Mouse (Mus musculus): Measurements from ENCODE around the gene Elovl1. TPM values are rescaled to one million over a fixed set of nuclear protein-coding genes. Genes with fewer than 3 reads are reported as not detected.

The Elovl1 gene
- polyA plus RNA-seq, 1 experiment: 17.1 TPM

DNA sequence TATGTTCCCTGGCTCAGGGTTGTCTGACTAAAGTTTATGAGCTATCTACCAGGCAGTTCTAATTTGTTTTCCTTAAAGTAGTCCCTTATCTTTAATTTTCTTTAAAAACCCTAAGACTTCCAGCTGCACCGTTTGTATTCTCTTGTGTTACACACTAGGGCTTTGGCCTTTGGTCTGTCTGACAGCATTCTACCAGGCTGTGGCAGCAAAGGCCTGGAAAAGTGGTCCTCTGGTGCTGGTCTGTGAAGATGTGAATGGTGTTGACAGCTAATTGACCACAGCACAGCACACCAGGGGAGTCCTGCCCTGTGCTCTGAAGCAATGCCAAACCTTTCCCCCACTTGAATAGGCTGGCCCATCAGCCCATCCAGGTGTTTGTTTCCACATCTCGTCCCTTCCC, 12.1 kb upstream of the Elovl1 start:
- Histone ChIP-seq H3K27ac (ENCODE audit: control insufficient read depth, insufficient read depth, low read depth, low read length) (no peak overlapping the region), H3K4me1 (ENCODE audit: control insufficient read depth, insufficient read depth, low read length) (no peaks in the 10 kb centered on the region), H3K36me3 (ENCODE audit: control insufficient read depth, insufficient read depth, low read length) (peaks cover 12% of the 10 kb centered on the region), H3K4me3 (ENCODE audit: control insufficient read depth, low read depth, low read length) (no peak overlapping the region), H3K27me3 (ENCODE audit: control insufficient read depth, insufficient read depth, low read length) (no peaks in the 10 kb centered on the region)
- TF ChIP-seq POLR2A (IDR thresholded peaks at IDR 0.05; ENCODE audit: control insufficient read depth, low read depth, low read length) (no peak), CTCF (IDR thresholded peaks at IDR 0.05; ENCODE audit: control insufficient read depth, insufficient read depth, insufficient replicate concordance, low read depth, low read length) (no peak)

DNA sequence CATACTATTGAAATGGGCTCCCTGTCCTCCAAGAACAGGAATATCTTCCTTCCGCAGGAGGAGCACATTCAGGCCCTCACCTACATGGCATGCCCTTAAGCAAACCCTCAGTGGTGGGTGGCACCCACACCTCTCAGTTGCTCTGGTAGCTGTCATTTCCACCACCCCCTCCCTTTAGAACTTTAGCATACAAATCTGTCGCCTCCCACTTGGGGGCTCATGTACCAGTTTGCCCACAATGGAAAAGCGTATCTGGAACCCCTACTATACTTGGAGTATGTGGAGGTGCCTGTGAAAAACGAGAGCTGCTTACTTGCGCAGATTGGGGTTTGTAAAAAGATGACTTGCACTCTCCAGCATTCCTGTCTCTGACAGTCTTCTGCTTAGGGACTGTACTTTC, 11.6 kb upstream of the Elovl1 start:
- H3K27ac ChIP-seq (ENCODE audit: control insufficient read depth, insufficient read depth, low read depth, low read length): no peak overlapping the region
- H3K4me3 ChIP-seq (ENCODE audit: control insufficient read depth, low read depth, low read length): no peak overlapping the region
- H3K36me3 ChIP-seq (ENCODE audit: control insufficient read depth, insufficient read depth, low read length): peaks cover 12% of the 10 kb centered on the region
- TF ChIP-seq POLR2A (IDR thresholded peaks at IDR 0.05; ENCODE audit: control insufficient read depth, low read depth, low read length) (no peak), CTCF (IDR thresholded peaks at IDR 0.05; ENCODE audit: control insufficient read depth, insufficient read depth, insufficient replicate concordance, low read depth, low read length) (no peak)
- no peaks in the 10 kb centered on the region for H3K27me3 ChIP-seq (ENCODE audit: control insufficient read depth, insufficient read depth, low read length)
- H3K4me1 ChIP-seq (ENCODE audit: control insufficient read depth, insufficient read depth, low read length): no peaks in the 10 kb centered on the region

DNA sequence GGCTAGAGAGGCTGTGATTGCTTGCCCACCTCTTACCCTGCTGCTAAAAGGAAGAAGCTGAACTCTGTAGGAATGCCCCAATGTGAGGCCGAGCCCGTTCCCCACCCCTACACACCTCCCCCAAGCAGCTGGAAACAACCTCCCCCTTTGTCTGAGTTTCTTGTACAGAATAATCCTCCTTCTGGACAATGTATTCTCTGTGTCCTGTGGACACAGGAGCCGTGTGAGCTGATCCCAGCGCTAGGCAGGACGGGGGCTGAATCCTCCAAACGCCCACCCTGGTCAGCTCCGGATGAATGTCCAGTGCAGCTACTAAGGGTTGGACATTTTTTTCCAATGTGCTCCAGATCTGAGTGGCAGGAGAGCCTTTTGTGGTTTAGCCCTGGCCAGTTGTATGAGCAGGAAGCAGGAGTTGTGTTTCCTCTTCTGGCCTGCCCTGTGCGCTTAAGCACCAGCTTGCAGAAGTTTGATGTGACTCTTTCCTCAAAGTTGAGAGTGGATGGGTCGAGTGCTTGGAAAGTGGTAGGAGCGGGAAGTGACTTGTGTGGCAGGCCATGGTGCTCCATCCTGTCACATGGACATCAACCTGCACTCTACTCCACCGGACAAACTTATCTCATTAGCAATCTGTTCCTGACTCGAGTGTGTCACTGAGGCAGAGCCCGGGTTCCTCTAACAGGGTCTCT, 10.6 kb upstream of the Elovl1 start:
- H3K4me3 ChIP-seq (ENCODE audit: control insufficient read depth, low read depth, low read length): no peak overlapping the region
- H3K27ac ChIP-seq (ENCODE audit: control insufficient read depth, insufficient read depth, low read depth, low read length): no peak overlapping the region
- TF ChIP-seq POLR2A (IDR thresholded peaks at IDR 0.05; ENCODE audit: control insufficient read depth, low read depth, low read length) (no peak), CTCF (IDR thresholded peaks at IDR 0.05; ENCODE audit: control insufficient read depth, insufficient read depth, insufficient replicate concordance, low read depth, low read length) (no peak)
- peaks cover 2% of the 10 kb centered on the region; the same call in 1 of the 2 replicates for H3K4me1 ChIP-seq (ENCODE audit: control insufficient read depth, insufficient read depth, low read length)
- H3K36me3 ChIP-seq (ENCODE audit: control insufficient read depth, insufficient read depth, low read length): peaks cover 10% of the 10 kb centered on the region
- H3K27me3 ChIP-seq (ENCODE audit: control insufficient read depth, insufficient read depth, low read length): no peaks in the 10 kb centered on the region

DNA sequence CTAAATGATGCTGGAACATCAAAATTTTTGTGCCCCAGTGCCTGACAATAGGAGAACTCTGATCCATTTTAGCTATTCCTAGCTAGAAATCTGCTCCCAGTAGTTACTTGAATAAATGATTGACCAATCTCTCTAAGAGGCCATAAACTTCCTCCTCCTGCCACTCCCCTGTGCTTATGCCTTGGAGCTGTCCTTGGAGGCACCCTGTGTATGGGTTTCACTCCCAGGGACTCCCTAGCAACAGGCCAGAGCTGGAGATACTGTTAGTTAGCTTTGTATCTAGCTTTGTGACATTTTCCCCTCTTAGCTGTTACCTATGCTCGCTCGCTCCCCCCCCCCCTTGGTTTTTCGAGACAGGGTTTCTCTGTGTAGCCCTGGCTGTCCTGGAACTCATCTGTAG, 6.5 kb upstream of the Elovl1 start:
- H3K4me3 ChIP-seq (ENCODE audit: control insufficient read depth, low read depth, low read length): no peak overlapping the region
- H3K27ac ChIP-seq (ENCODE audit: control insufficient read depth, insufficient read depth, low read depth, low read length): no peak overlapping the region
- peaks cover 2% of the 10 kb centered on the region; the same call in 1 of the 2 replicates for H3K4me1 ChIP-seq (ENCODE audit: control insufficient read depth, insufficient read depth, low read length)
- no peaks in the 10 kb centered on the region for H3K27me3 ChIP-seq (ENCODE audit: control insufficient read depth, insufficient read depth, low read length)
- TF ChIP-seq POLR2A (IDR thresholded peaks at IDR 0.05; ENCODE audit: control insufficient read depth, low read depth, low read length) (no peak), CTCF (IDR thresholded peaks at IDR 0.05; ENCODE audit: control insufficient read depth, insufficient read depth, insufficient replicate concordance, low read depth, low read length) (no peak)
- 0 out of 2 replicates have a peak, but pooled peaks cover 1% of the 10 kb centered on the region for H3K36me3 ChIP-seq (ENCODE audit: control insufficient read depth, insufficient read depth, low read length)

DNA sequence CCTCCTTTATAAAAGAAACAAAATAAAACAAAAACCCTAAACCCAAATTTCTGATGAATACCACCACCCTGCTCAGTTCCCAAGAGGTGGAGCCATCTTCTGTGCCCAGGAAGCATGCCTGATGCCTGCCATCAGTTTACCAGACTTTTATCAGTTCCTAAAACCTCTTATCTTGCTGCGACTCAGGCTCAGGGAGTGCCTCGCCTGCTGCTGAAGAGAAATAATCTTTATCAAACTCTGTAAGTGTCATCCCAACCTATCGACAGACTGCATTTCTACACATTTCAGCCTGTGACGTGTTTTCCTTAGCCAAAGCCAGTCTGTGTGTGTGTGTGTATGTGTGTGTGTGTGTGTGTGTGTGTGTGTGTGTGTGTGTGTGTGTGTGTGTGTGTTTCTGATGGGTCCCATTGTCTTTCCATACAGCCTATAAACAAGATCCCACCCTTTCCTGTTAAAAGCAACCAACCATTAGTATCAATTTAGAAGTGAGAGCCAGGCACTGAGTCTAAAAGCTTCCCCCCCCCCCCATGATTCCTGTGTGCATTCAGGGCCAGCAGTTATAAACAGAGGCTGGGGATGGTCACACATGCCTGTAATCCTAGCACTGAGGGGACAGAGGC, 3.2 kb upstream of the Elovl1 start:
- no peak overlapping the region for H3K4me3 ChIP-seq (ENCODE audit: control insufficient read depth, low read depth, low read length)
- H3K27me3 ChIP-seq (ENCODE audit: control insufficient read depth, insufficient read depth, low read length): no peaks in the 10 kb centered on the region
- peaks cover 18% of the 10 kb centered on the region for H3K4me1 ChIP-seq (ENCODE audit: control insufficient read depth, insufficient read depth, low read length)
- 0 out of 2 replicates have a peak, but pooled peaks cover 1% of the 10 kb centered on the region for H3K36me3 ChIP-seq (ENCODE audit: control insufficient read depth, insufficient read depth, low read length)
- no peak for TF ChIP-seq POLR2A (IDR thresholded peaks at IDR 0.05; ENCODE audit: control insufficient read depth, low read depth, low read length)
- no peak for TF ChIP-seq CTCF (IDR thresholded peaks at IDR 0.05; ENCODE audit: control insufficient read depth, insufficient read depth, insufficient replicate concordance, low read depth, low read length)
- H3K27ac ChIP-seq (ENCODE audit: control insufficient read depth, insufficient read depth, low read depth, low read length): no peak overlapping the region

DNA sequence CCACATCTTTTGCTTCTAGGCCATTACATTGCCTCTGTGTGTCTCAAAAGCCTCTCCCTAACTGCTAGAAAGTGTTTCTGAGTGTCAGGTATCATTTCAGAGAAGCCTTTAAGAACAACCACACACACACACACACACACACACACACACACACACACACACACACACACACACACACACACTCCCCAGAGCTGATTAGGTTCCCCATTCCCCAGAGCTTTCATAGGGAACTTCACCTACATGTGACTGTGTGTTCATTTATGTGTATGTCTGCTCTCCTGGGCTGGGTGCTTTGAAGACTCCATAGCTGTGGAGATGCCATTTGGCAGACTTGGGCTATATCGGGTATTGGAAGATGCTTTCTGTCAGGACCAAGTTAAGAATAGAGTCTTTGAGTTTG, 2.5 kb upstream of the Elovl1 start:
- 0 out of 2 replicates have a peak, but pooled peaks cover 1% of the 10 kb centered on the region for H3K36me3 ChIP-seq (ENCODE audit: control insufficient read depth, insufficient read depth, low read length)
- no peak overlapping the region for H3K27ac ChIP-seq (ENCODE audit: control insufficient read depth, insufficient read depth, low read depth, low read length)
- H3K27me3 ChIP-seq (ENCODE audit: control insufficient read depth, insufficient read depth, low read length): no peaks in the 10 kb centered on the region
- no peak for TF ChIP-seq POLR2A (IDR thresholded peaks at IDR 0.05; ENCODE audit: control insufficient read depth, low read depth, low read length)
- no peak for TF ChIP-seq CTCF (IDR thresholded peaks at IDR 0.05; ENCODE audit: control insufficient read depth, insufficient read depth, insufficient replicate concordance, low read depth, low read length)
- peaks cover 18% of the 10 kb centered on the region for H3K4me1 ChIP-seq (ENCODE audit: control insufficient read depth, insufficient read depth, low read length)
- H3K4me3 ChIP-seq (ENCODE audit: control insufficient read depth, low read depth, low read length): no peak overlapping the region

DNA sequence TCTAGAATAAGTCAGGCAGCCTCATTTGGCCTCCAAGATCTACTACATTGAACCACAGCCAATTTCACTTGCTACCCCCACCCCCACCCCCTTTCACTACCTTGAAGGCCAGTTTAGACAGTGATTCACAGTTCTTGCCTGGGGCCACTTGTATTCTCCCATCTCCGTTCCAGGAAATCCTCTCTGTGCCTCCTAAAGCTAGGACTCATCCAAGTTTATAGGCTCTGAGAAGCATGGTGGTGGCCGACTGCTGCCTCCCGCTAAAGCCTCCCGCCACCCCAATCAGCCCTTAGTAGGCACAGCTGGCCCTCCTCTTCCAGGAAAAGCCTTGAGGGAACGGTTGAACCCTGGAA, 502 bp upstream of the Elovl1 start:
- peaks cover 1% of the 10 kb centered on the region for H3K36me3 ChIP-seq (ENCODE audit: control insufficient read depth, insufficient read depth, low read length)
- TF ChIP-seq CTCF (IDR thresholded peaks at IDR 0.05; ENCODE audit: control insufficient read depth, insufficient read depth, insufficient replicate concordance, low read depth, low read length): no peak
- TF ChIP-seq POLR2A (IDR thresholded peaks at IDR 0.05; ENCODE audit: control insufficient read depth, low read depth, low read length): no peak
- H3K27ac ChIP-seq (ENCODE audit: control insufficient read depth, insufficient read depth, low read depth, low read length): peak overlapping the region; percentile 15; the same call in 1 of the 2 replicates
- no peaks in the 10 kb centered on the region for H3K27me3 ChIP-seq (ENCODE audit: control insufficient read depth, insufficient read depth, low read length)
- H3K4me1 ChIP-seq (ENCODE audit: control insufficient read depth, insufficient read depth, low read length): peaks cover 17% of the 10 kb centered on the region
- H3K4me3 ChIP-seq (ENCODE audit: control insufficient read depth, low read depth, low read length): peak overlapping the region; percentile 56

Measured in testis, adult 2 months (tissue).